In genomic region chr11:62369924-62370323, GRCm38 (mm10) we compare ENCODE assay signal across 23 mouse cellular contexts.
A peak's percentile ranks its signal among the peaks of the same experiment; 100 is the strongest.
DNase-seq lines count a peak whose midpoint lies in the region; ATAC-seq and TF ChIP-seq lines count a peak whose summit lies in the region.
"Had no signal": no experiment of that assay in that cellular context is flagged by ENCODE, and none has a peak within 500 bp of the region (broad histone marks: within the 10 kb centered on the region; RNA-seq: fewer than 3 reads in every experiment).

No protein-coding gene starts in this region.

- H3K4me3 ChIP-seq in CH12.LX (replicated peaks in 1 of 3; ENCODE audit: low read depth in 2 of 3, low read length in 2 of 3, poor library complexity in 1 of 3) (no peak overlapping the region), ES-E14 (ENCODE audit: insufficient read depth in 1 of 2, low read depth in 1 of 2, low read length in 2 of 2, poor library complexity in 1 of 2, severe bottlenecking in 1 of 2) (no peak overlapping the region), MEL (ENCODE audit: control insufficient read depth in 1 of 2, insufficient read depth in 1 of 2, low read depth in 2 of 2, low read length in 2 of 2) (no peak overlapping the region)
- H3K4me3 ChIP-seq in hindbrain, embryonic 14.5 days (replicated peaks; ENCODE audit: low read length), result no peak overlapping the region
- H3K4me3 ChIP-seq in hindbrain, embryonic 16.5 days (ENCODE audit: low read length), result no peak overlapping the region

- no peak for TF ChIP-seq CTCF in CH12.LX (conservative IDR thresholded peaks at IDR 0.05 in 1 of 2, IDR thresholded peaks at IDR 0.05 in 1 of 2; ENCODE audit: low read depth in 2 of 2, low read length in 2 of 2)
- TF ChIP-seq CTCF in MEL (IDR thresholded peaks at IDR 0.05 in 2 of 3, conservative IDR thresholded peaks at IDR 0.05 in 1 of 3; ENCODE audit: control insufficient read depth in 1 of 3, insufficient read depth in 1 of 3, low read depth in 2 of 3, low read length in 3 of 3, poor library complexity in 1 of 3, severe bottlenecking in 1 of 3), result no peak

- no peak for TF ChIP-seq EP300 in CH12.LX (IDR thresholded peaks at IDR 0.05; ENCODE audit: low read length)
- TF ChIP-seq EP300 in MEL (IDR thresholded peaks at IDR 0.05; ENCODE audit: low read depth in 1 of 2, low read length in 2 of 2), result no peak

- DNase-seq in CH12.LX (ENCODE audit: extremely low read depth) (no peak), ES-E14 (ENCODE audit: low read depth, low spot score) (no peak), MEL (ENCODE audit: low read depth, low spot score) (no peak)
- DNase-seq in hindbrain, embryonic 14.5 days (ENCODE audit: low spot score), result no peak
- no peak for DNase-seq in adrenal gland, postnatal 25 days
- DNase-seq: adrenal gland, adult 2 months; adrenal gland, adult 8-10 months; adrenal gland, postnatal 10 days; adrenal gland, postnatal 14 days; adrenal gland, postnatal 36 days; B cell, adult 2 months; cerebellum, adult 11 months; cerebellum, adult 11-12 months; cerebellum, adult 18-20 months; cerebellum, adult 2 months; cerebellum, adult 8-10 months; cerebellum, adult 9-10 months; cerebellum, adult 9-11 months had no signal

- H3K27me3 ChIP-seq in CH12.LX (replicated peaks) (no peaks in the 10 kb centered on the region), MEL (ENCODE audit: control insufficient read depth in 1 of 2, insufficient read depth in 2 of 2, low read length in 2 of 2) (no peaks in the 10 kb centered on the region)
- H3K27me3 ChIP-seq in hindbrain, embryonic 14.5 days (ENCODE audit: control insufficient read depth, insufficient read depth, low read length), result no peaks in the 10 kb centered on the region
- no peaks in the 10 kb centered on the region for H3K27me3 ChIP-seq in hindbrain, embryonic 16.5 days (replicated peaks; ENCODE audit: control insufficient read depth, insufficient read depth, low read length)
- H3K27me3 ChIP-seq: Patski had no signal

- H3K79me2 ChIP-seq in CH12.LX (replicated peaks; ENCODE audit: control insufficient read depth, extremely low read depth, insufficient read depth, poor library complexity, severe bottlenecking) (no peaks in the 10 kb centered on the region; the same call in 1 of the 2 replicates), MEL (ENCODE audit: control insufficient read depth, insufficient read depth, low read length, poor library complexity) (no peaks in the 10 kb centered on the region)

- no peak overlapping the region for H3K4me2 ChIP-seq in CH12.LX (ENCODE audit: insufficient read depth, low read depth, poor library complexity, severe bottlenecking)
- no peak overlapping the region for H3K4me2 ChIP-seq in hindbrain, embryonic 14.5 days (replicated peaks)
- H3K4me2 ChIP-seq in hindbrain, embryonic 16.5 days (ENCODE audit: low read length), result no peak overlapping the region

- H3K9ac ChIP-seq in CH12.LX (ENCODE audit: insufficient read depth, low read depth), result no peak overlapping the region
- H3K9ac ChIP-seq in ES-E14 (ENCODE audit: insufficient read depth, low read depth, low read length, poor library complexity, severe bottlenecking), result no peak overlapping the region
- no peak overlapping the region for H3K9ac ChIP-seq in MEL (ENCODE audit: control insufficient read depth, low read depth, low read length, poor library complexity, severe bottlenecking)
- H3K9ac ChIP-seq in hindbrain, embryonic 14.5 days, result no peak overlapping the region
- no peak overlapping the region for H3K9ac ChIP-seq in hindbrain, embryonic 16.5 days (ENCODE audit: low read depth, low read length)

- H3K27ac ChIP-seq in CH12.LX (ENCODE audit: insufficient read depth, low read depth) (no peak overlapping the region), ES-E14 (ENCODE audit: insufficient read depth, low read depth, low read length, poor library complexity, severe bottlenecking) (no peak overlapping the region), MEL (ENCODE audit: control insufficient read depth, low read depth, low read length) (no peak overlapping the region)
- H3K27ac ChIP-seq in hindbrain, embryonic 14.5 days, result no peak overlapping the region
- no peak overlapping the region for H3K27ac ChIP-seq in hindbrain, embryonic 16.5 days (ENCODE audit: low read depth, low read length)

- TF ChIP-seq RAD21 in CH12.LX (IDR thresholded peaks at IDR 0.05; ENCODE audit: low read depth, low read length) (no peak), MEL (IDR thresholded peaks at IDR 0.05; ENCODE audit: low read depth, low read length) (no peak)

- peaks cover 2 to 7% of the 10 kb centered on the region in 2 experiments; a peak in 2 of 4 replicates for H3K4me1 ChIP-seq in CH12.LX (ENCODE audit: control insufficient read depth in 1 of 2, insufficient read depth in 2 of 2)
- H3K4me1 ChIP-seq in ES-E14 (ENCODE audit: control insufficient read depth in 2 of 2, insufficient read depth in 2 of 2, low read length in 2 of 2, poor library complexity in 1 of 2), result peaks cover 0 to 9% of the 10 kb centered on the region in 2 experiments; a peak in 1 of 4 replicates
- H3K4me1 ChIP-seq in MEL (ENCODE audit: control insufficient read depth in 1 of 2, insufficient read depth in 2 of 2, low read length in 2 of 2), result no peaks in the 10 kb centered on the region
- H3K4me1 ChIP-seq in hindbrain, embryonic 14.5 days (replicated peaks; ENCODE audit: control insufficient read depth, insufficient read depth, low read length), result no peaks in the 10 kb centered on the region
- H3K4me1 ChIP-seq in hindbrain, embryonic 16.5 days (ENCODE audit: control insufficient read depth, insufficient read depth, low read depth, low read length), result no peaks in the 10 kb centered on the region

- no peak for ATAC-seq in hindbrain, embryonic 14.5 days (ENCODE audit: low FRiP score)
- ATAC-seq in hindbrain, embryonic 16.5 days, result no peak
- ATAC-seq: activated CD4-positive, CD25-positive, alpha-beta regulatory T cell, adult 4 months; CD4-positive, CD25-positive, alpha-beta regulatory T cell, adult 4 months; Patski had no signal

- in situ Hi-C loops in CH12.LX (cut with MboI; ENCODE audit: low pct_ligation_motif_present, low pct_unique_long_range_greater_than_20kb, low sequenced_read_pairs) (no loop called here), ES-E14 (cut with MboI; ENCODE audit: low sequenced_read_pairs in 2 of 2, unreplicated experiment in 2 of 2) (no loop called here)

- dilution Hi-C loops in CH12.LX (cut with MboI; ENCODE audit: extremely low pct_ligation_motif_present, extremely low pct_unique_long_range_greater_than_20kb, low sequenced_read_pairs), result no loop called here

- TF ChIP-seq POLR2A in CH12.LX (IDR thresholded peaks at IDR 0.05; ENCODE audit: low read depth, low read length) (no peak), MEL (IDR thresholded peaks at IDR 0.05; ENCODE audit: control insufficient read depth in 1 of 2, insufficient read depth in 1 of 2, low read depth in 1 of 2, low read length in 2 of 2, poor library complexity in 1 of 2) (no peak)

- peaks cover 40 to 85% of the 10 kb centered on the region in 2 experiments for H3K36me3 ChIP-seq in CH12.LX (replicated peaks in 1 of 2; ENCODE audit: control insufficient read depth in 1 of 2, insufficient read depth in 1 of 2, low read length in 1 of 2)
- peaks cover 26% of the 10 kb centered on the region for H3K36me3 ChIP-seq in ES-E14 (ENCODE audit: control insufficient read depth, insufficient read depth, low read length, poor library complexity, severe bottlenecking)
- H3K36me3 ChIP-seq in MEL (ENCODE audit: control insufficient read depth in 1 of 2, insufficient read depth in 2 of 2, low read length in 2 of 2), result peaks cover 0 to 48% of the 10 kb centered on the region in 2 experiments; a peak in 3 of 4 replicates
- H3K36me3 ChIP-seq in hindbrain, embryonic 14.5 days (replicated peaks; ENCODE audit: control insufficient read depth, insufficient read depth), result peaks cover 74% of the 10 kb centered on the region
- H3K36me3 ChIP-seq in hindbrain, embryonic 16.5 days (ENCODE audit: control insufficient read depth, insufficient read depth, low read length), result peaks cover 19% of the 10 kb centered on the region

- H3K9me3 ChIP-seq in CH12.LX (replicated peaks; ENCODE audit: low read length), result no peaks in the 10 kb centered on the region
- no peaks in the 10 kb centered on the region for H3K9me3 ChIP-seq in ES-E14 (ENCODE audit: control insufficient read depth, insufficient read depth, low read depth, low read length)
- H3K9me3 ChIP-seq in MEL (replicated peaks; ENCODE audit: insufficient read depth, low read length), result no peaks in the 10 kb centered on the region
- H3K9me3 ChIP-seq in hindbrain, embryonic 14.5 days (ENCODE audit: control insufficient read depth, low read length), result no peaks in the 10 kb centered on the region
- H3K9me3 ChIP-seq in hindbrain, embryonic 16.5 days (ENCODE audit: control insufficient read depth, low read length), result no peaks in the 10 kb centered on the region
- H3K9me3 ChIP-seq: G1E had no signal

TF ChIP-seq in CH12.LX, 34 proteins besides CTCF, POLR2A, EP300 and RAD21:
- TF ChIP-seq CHD2 (IDR thresholded peaks at IDR 0.05; ENCODE audit: low read length) (no peak), MAFK (IDR thresholded peaks at IDR 0.05; ENCODE audit: insufficient replicate concordance, low read length) (peak; percentile 99)

TF ChIP-seq in ES-E14, 5 proteins besides CTCF, POLR2A, EP300 and RAD21:
- no peak for TF ChIP-seq ZC3H11A (IDR thresholded peaks at IDR 0.05; ENCODE audit: borderline replicate concordance, low read depth, low read length)
- TF ChIP-seq CHD2 (IDR thresholded peaks at IDR 0.05; ENCODE audit: low read depth, low read length), result no peak
- TF ChIP-seq HCFC1 (IDR thresholded peaks at IDR 0.05; ENCODE audit: borderline replicate concordance, insufficient read depth, low read length), result no peak
- TF ChIP-seq MAFK (IDR thresholded peaks at IDR 0.05; ENCODE audit: insufficient read depth, low read depth, low read length), result peak; percentile 97
- no peak for TF ChIP-seq ZNF384 (IDR thresholded peaks at IDR 0.05; ENCODE audit: low read depth, low read length)

TF ChIP-seq in MEL, 35 proteins besides CTCF, POLR2A, EP300 and RAD21:
- peak; percentile 97 for TF ChIP-seq MAFK (IDR thresholded peaks at IDR 0.05; ENCODE audit: borderline replicate concordance, low read depth, low read length)
- no peak for TF ChIP-seq USF1 (IDR thresholded peaks at IDR 0.05; ENCODE audit: low read depth, low read length)
TF ChIP-seq in MEL: peak in this region for 1.

Comparison
In these comparisons a context has a peak if more than half of its experiments do, and no peak if none do; other contexts are left out.
1. Of the 35 proteins assayed by ChIP-seq in both MEL and CH12.LX: peak only in MEL: none; only in CH12.LX: none; in both: MAFK; in neither: 34.